Mouse (Mus musculus) gastrocnemius, adult 2 months (tissue): ENCODE measurements at regions not wholly inside any gene's neighbourhood (a gene's known extent, or its start where the extent isn't known, plus 50 kb on each side); places are given as distances from the start of the nearest gene placed in this dataset.
"Not testable (repeated sequence)": the region's sequence is repeated elsewhere in the genome, so short reads cannot be mapped to it uniquely, and the experiment has no call there.

Source experiments
- DNase-seq: peaks from one replicate; pipeline ENCODE4 v3.0.0; 2022
- H3K27ac ChIP-seq: fragments of 200-600 bp; 2 replicates; pipeline ENCODE4 v1.8.1; 2022; ENCODE audit warnings: mild to moderate bottlenecking
- H3K4me3 ChIP-seq: fragments of 200-600 bp; 2 replicates; pipeline ENCODE4 v1.8.1; 2022; ENCODE audit warnings: mild to moderate bottlenecking, moderate library complexity
- CTCF ChIP-seq: fragments of 200-600 bp; IDR thresholded peaks from 2 replicates; pipeline ENCODE4 v1.8.1; 2022; ENCODE audit warnings: antibody characterized with exemption, mild to moderate bottlenecking, moderate library complexity
- intact Hi-C: fragments of 180-260 bp; cut with DNase I; formaldehyde crosslinking; loops from one replicate; pipeline ENCODE4 v1.15.1; 2025

DNA sequence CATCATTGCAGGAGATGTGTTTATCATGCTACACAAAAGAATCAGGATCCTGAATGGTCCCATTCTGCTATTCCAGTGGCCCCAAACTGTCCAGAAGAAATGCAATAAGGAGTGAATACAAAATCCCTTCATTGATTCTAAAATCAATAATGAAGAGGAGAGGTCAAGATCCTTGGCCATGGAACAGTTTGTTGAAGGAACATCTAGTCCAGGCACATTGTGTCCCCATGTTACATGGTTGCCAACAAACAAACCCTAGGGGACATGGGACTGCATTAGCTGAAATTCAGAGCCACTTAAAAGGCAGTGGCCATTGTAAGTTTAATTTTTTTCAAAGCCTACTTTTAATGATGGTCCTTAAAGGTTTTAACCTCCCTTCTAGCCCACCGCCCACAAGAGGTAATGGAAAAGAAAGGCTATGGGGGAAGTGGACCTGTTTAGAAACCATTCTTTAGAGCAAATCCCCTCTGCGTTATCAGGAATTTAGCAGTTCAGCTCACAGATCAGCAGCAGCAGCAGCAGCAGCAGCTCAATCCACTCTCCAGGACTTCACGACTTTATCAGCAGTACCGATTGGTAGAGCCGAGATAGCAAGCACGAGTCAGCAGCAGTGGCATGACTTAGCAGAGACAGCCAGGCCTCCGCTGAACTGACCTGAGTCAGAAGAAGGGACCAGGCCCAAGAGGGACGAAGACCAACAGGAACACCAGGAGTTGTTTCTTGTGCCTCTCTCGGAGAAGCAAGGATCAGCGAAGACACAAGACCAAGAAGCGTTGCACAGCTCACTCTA is 268.3 kb downstream of the Setd4 start:
- Histone ChIP-seq H3K27ac (no peak overlapping the region), H3K4me3 (no peak overlapping the region)
- no peak for TF ChIP-seq CTCF
- intact Hi-C loops, result no loop called here
- no peak for DNase-seq

DNA sequence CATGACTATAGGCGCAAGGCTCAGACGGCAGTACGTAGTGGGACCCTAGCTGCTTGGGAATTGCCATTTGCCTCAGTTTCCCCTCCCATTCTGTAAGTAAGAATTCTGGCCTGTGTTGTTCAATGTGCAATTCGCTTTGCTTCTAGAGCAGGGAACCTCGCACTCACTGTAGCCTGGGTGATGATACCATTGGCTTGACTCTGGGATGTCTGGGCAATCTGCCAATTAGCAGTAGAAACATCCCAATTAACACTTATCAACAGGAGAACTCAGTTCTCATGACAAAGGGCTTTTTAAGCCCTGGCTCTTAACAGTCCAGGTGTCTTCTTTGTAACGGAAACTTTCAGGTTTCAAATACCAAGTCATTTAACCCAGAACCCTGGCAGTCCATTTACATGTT is 270.2 kb downstream of the Setd4 start:
- intact Hi-C loops, result no loop called here
- no peak for DNase-seq
- no peak for TF ChIP-seq CTCF
- H3K4me3 ChIP-seq, result no peak overlapping the region
- no peak overlapping the region for H3K27ac ChIP-seq

DNA sequence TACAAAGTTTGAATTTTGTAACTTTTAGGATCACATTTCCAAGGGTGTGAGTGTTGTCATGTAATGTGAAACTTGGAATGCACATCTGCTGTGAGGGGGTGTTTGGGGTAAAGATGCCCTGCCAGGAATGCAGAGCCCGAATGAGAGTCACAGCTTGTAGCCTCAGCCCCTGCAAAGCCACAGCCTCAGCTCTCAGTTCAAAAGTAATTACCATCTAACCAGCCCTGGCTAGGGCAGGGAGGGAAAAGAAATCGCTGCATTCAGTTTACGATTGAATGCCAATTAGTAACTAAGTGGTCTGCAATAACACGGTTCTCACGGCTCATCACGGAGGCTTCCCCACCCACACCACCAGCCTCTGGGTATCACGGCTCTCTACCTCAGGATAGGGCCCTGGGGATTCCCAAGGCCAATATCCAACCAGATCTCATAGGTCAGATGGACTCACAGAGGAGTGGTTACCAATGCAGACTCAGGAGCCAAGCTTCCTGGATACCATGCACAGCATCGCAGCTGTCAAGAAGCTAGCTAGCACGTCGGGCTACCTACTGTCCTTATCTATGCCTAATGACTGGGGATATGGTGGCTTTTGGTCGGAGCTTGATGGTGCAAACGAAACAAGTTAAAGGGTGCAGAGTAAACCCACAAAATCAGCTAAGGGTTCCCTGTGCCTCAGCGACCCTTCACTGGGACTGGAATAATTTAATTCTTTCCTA is 275.0 kb downstream of the Setd4 start:
- H3K27ac ChIP-seq, result no peak overlapping the region
- no peak for DNase-seq
- intact Hi-C loops, result no loop called here
- TF ChIP-seq CTCF, result no peak
- no peak overlapping the region for H3K4me3 ChIP-seq

DNA sequence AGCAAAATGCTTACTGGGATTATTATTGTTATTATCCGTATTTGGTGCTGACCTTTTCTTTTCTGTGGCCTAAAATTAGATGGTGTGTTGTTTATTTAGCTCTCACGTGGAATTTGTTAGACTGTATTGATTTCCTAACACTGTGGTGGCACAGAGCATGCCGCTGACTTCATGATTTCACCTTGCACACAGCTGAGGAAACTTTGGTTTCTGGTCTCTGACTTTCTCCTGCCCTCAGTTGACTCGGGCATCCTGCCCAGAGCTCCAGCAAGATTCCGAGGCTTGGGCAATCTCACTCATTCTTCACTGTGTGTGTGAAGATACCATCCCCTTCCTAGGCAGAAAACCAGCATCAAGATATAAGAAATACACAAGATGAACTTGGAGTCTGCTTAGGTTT is 279.0 kb downstream of the Setd4 start:
- Histone ChIP-seq H3K27ac (no peak overlapping the region), H3K4me3 (no peak overlapping the region)
- intact Hi-C loops, result no loop called here
- TF ChIP-seq CTCF, result no peak
- no peak for DNase-seq

DNA sequence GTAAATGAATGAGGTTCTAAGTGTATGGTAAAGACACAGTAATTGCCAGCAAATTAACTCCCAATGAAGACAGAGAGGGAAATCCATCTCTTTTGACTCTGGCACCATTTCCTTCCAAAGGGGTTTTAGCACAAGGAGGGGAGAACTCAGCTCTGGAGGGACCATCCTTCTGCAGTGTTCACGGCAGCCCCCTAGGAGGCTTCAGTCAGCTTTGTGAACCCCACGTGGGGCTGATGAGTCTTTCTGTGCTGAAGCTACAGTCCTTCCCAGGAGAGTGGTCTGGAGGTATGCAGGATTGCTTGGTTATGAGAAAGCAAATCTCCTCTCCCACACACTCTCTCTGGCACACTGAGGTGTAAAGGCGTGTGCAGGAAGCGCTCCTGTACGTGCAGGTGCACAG is 280.7 kb downstream of the Setd4 start:
- intact Hi-C loops, result no loop called here
- Histone ChIP-seq H3K27ac (no peak overlapping the region), H3K4me3 (no peak overlapping the region)
- no peak for TF ChIP-seq CTCF
- DNase-seq, result no peak

DNA sequence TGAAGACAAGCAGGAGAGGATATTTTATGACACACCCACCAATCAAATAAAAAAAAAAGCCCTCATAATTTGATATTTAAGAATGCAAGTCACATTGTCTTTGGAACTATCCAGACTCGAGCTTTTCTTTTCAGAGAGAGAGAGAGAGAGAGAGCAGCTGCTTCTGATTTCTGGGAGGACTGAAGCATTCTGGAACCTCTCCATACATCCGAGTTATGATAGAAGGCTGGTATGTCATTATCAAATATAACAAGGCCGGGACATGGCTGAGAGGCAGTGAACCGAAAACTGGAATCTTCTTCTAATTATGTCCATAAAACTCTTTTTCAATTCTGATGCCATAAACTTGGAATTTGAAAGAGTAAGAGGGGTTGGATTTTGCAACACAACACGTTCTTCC is 284.3 kb downstream of the Setd4 start:
- no peak for DNase-seq
- no peak overlapping the region for H3K4me3 ChIP-seq
- no peak overlapping the region for H3K27ac ChIP-seq
- TF ChIP-seq CTCF, result no peak
- intact Hi-C loops, result no loop called here

DNA sequence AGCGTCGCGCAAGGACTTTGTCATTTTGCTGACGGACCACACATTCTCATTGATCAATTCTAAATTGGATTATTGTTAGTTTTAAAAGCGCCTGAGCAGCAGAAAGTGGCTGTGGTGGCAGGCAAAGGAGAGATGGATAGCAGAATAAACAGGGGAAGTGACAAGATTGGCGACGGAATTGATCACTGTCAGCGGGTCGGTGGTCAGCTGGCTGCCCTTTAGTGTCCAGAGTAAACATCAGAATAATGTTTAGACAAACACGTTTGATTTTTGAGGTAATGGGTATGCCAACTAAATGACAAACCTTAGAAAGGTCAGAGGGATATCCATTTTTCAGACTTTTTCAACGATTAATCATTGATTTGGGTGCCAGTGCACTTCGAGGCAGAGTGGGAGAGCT is 292.2 kb downstream of the Setd4 start:
- no peak for TF ChIP-seq CTCF
- intact Hi-C loops, result no loop called here
- H3K27ac ChIP-seq, result no peak overlapping the region
- DNase-seq, result no peak
- H3K4me3 ChIP-seq, result no peak overlapping the region

DNA sequence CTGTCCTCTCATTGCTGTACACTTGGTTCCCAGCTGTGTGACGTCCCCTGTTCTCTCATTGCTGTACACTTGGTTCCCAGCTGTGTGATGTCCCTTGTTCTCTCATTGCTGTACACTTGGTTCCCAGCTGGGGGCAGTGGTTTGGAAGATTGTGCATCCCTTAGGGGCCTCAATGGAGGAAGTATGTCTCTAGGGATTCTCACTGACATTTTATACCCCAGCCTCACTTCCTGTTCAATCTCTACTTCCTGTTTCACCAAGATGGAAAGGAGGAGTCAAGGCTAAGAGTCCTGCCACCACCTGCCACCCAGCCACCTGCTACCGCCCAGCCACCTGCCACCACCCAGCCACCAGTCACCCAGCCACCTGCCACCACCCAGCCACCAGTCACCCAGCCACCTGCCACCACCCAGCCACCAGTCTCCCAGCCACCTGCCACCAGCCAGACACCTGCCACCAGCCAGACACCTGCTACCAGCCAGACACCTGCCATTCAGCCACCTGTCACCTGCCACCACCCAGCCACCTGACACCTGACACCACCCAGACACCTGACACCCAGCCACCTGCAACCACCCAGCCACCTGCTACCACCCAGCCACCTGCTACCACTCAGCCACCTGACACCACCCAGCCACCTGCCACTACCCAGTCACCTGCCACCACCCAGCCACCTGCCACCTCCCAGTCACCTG is 295.1 kb downstream of the Setd4 start:
- intact Hi-C loops, result no loop called here
- H3K27ac ChIP-seq, result no peak overlapping the region
- no peak for DNase-seq
- TF ChIP-seq CTCF, result no peak
- no peak overlapping the region for H3K4me3 ChIP-seq

DNA sequence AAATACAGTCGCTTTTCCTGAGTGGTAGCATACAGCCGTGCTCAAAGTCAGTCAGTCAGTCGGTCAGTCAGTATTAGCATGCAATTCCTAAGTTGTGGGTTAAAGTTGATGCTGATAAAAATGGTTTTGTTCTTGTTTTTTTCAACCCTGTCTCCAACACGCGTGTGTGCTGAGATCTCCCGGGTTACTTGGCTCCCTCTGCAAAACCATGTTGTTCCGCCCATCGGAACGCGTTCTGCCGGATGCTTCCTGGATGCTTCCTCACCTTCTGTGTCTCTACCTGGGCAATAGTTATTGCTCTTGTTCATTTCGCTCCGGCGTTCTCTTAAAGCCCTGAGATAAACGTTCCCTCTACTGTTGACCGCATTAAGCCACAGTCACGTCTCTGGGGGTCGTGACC is 296.9 kb downstream of the Setd4 start:
- TF ChIP-seq CTCF, result no peak
- Histone ChIP-seq H3K4me3 (no peak overlapping the region), H3K27ac (no peak overlapping the region)
- no peak for DNase-seq
- intact Hi-C loops, result no loop called here

DNA sequence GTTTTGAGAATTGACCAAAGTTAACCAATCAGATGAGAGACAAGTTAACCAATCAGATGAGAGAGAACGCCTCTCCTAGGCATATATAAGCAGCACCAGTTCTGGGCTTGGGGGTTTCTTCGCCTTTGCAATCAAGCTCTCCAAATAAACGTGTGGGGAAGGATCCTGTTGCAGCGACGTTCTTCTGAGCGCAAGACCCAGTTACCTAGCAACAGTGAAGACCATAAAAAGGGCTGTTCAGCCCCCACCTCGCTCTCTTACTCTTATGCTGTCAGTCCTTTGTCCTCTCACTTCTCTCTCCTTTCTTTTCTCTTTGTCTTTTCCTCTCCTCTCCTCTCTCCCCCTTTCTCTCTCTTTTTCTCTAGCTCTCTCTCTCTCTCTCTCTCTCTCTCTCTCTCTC is 297.7 kb downstream of the Setd4 start:
- intact Hi-C loops, H3K27ac ChIP-seq, H3K4me3 ChIP-seq, DNase-seq: not testable (repeated sequence)

DNA sequence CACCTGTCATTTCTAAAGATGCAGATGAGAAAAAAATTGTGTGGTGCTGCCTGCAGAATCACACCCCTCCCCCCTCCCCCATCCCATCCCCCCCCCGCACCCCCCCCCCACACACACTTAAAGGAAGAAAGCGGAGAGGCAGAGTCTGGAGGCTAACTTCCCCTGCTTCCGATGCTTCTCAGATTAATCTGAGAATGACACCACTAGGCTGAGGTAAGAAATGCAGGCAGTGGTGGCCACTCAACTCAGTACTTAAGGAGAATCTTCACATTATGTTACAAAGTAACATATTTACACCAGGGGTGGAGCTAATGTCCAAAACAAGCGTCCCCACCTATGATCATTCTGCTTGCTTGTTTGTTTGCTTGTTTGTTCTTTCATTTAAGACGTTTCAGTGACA is 309.4 kb downstream of the Setd4 start:
- no peak for DNase-seq
- no peak for TF ChIP-seq CTCF
- H3K4me3 ChIP-seq, result no peak overlapping the region
- no peak overlapping the region for H3K27ac ChIP-seq
- intact Hi-C loops, result no loop called here

DNA sequence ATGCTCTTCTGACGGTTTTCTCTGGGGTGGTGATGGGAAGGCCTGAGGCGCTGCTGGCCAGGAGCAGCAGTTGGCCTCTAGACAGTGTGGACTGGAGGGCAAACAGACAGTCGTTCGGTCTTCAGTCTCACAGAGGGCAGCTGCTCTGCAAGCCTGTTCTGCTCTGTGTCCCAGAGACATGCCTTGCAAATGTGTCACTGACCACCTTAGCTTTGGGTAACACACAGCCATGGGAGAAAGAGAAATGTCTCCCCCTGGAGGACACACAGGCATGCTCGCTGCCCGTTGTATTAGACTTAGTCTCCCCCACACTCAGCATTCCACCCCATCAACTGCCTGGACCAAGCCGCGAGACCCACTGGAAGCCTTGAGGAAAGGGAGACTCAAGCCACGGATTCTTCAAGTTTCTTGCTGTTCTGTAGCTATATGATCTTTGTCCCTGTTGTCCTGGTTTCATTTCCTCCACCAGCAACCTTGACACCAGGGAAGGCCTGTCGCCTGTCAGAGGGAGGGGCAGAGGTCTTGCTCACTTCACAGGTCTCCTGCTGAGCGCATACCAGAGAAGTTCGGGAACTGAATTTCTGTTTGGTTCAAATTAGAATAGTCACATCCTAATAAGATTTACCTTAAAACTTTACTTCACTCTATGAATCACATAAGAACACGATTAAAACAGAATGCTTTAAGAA is 310.8 kb downstream of the Setd4 start:
- peak; percentile 89 for TF ChIP-seq CTCF
- H3K27ac ChIP-seq, result no peak overlapping the region
- DNase-seq, result peak; percentile 75
- intact Hi-C loops, result loop anchor here (1.0 to 2.0 kb wide), 3 partner anchors 162 to 726 kb away; no protein-coding TSS in a partner anchor
- H3K4me3 ChIP-seq, result no peak overlapping the region
